Mouse (Mus musculus) regulatory T cell (primary cell): ENCODE measurements around the gene Polr3g.
"Not testable (repeated sequence)": the region's sequence is repeated elsewhere in the genome, so short reads cannot be mapped to it uniquely, and the experiment has no call there.

ENCODE experiments used
- in situ Hi-C: fragments of 300-600 bp; cut with MboI, MseI; formaldehyde crosslinking; loops from one replicate; pipeline ENCODE4 v1.15.1; 2025; ENCODE audit warnings: high pct_unique_total_duplicates

Gene Polr3g

GRCm38 (mm10) chr13:81710775-81711545 is at the start of gene Polr3g, which contains the start of gene Mblac2:
Gene Polr3g (minus strand): TSS chr13:81711013.
Gene Mblac2 (plus strand): TSS chr13:81711341.
- in situ Hi-C loops = no loop called here

- in situ Hi-C loops = no loop called here
Measured at GRCm38 (mm10) chr13:81760379-81760778, 49.6 kb upstream of the Polr3g start.

GRCm38 (mm10) chr13:81757058-81757660 is 46.3 kb upstream of the Polr3g start:
- in situ Hi-C loops = no loop called here

GRCm38 (mm10) chr13:81755324-81755723 is 44.5 kb upstream of the Polr3g start:
- in situ Hi-C loops = no loop called here

GRCm38 (mm10) chr13:81754878-81755277 is 44.1 kb upstream of the Polr3g start:
- in situ Hi-C loops = no loop called here

- in situ Hi-C loops = no loop called here
Measured at GRCm38 (mm10) chr13:81744092-81744396, 33.2 kb upstream of the Polr3g start.

- in situ Hi-C loops = no loop called here
Measured at GRCm38 (mm10) chr13:81743391-81744091, 32.7 kb upstream of the Polr3g start.

GRCm38 (mm10) chr13:81740898-81741297 is 30.1 kb upstream of the Polr3g start:
- in situ Hi-C loops = no loop called here

GRCm38 (mm10) chr13:81736606-81737005 is 25.8 kb upstream of the Polr3g start:
- in situ Hi-C loops = no loop called here

GRCm38 (mm10) chr13:81730362-81730761 is 19.5 kb upstream of the Polr3g start:
- in situ Hi-C loops = no loop called here

- in situ Hi-C loops = no loop called here
Measured at GRCm38 (mm10) chr13:81729102-81729501, 18.3 kb upstream of the Polr3g start.

GRCm38 (mm10) chr13:81728141-81728540 is 17.3 kb upstream of the Polr3g start:
- in situ Hi-C loops = not testable (repeated sequence)

- in situ Hi-C loops = no loop called here
Measured at GRCm38 (mm10) chr13:81713896-81714295, 3.1 kb upstream of the Polr3g start.

GRCm38 (mm10) chr13:81711546-81712371 is 946 bp upstream of the Polr3g start:
- in situ Hi-C loops = no loop called here

GRCm38 (mm10) chr13:81710266-81710665 is 547 bp downstream of the Polr3g start:
- in situ Hi-C loops = no loop called here

GRCm38 (mm10) chr13:81709805-81710204 is 1.0 kb downstream of the Polr3g start:
- in situ Hi-C loops = no loop called here

GRCm38 (mm10) chr13:81706311-81706710 is 4.5 kb downstream of the Polr3g start:
- in situ Hi-C loops = no loop called here

- in situ Hi-C loops = no loop called here
Measured at GRCm38 (mm10) chr13:81703621-81704020, 7.2 kb downstream of the Polr3g start.

GRCm38 (mm10) chr13:81703148-81703547 is 7.7 kb downstream of the Polr3g start:
- in situ Hi-C loops = no loop called here

- in situ Hi-C loops = no loop called here
Measured at GRCm38 (mm10) chr13:81694446-81694845, 16.4 kb downstream of the Polr3g start.

GRCm38 (mm10) chr13:81691606-81692005 is 19.2 kb downstream of the Polr3g start:
- in situ Hi-C loops = no loop called here

- in situ Hi-C loops = no loop called here
Measured at GRCm38 (mm10) chr13:81690477-81690876, 20.3 kb downstream of the Polr3g start.
